Mouse (Mus musculus): ENCODE results near the gene Tigd2.

GRCm38 (mm10) chr6:59233191-59233590 lies 24.5 kb downstream of the Tigd2 start:
- TF ChIP-seq CTCF (IDR thresholded peaks at IDR 0.05; ENCODE audit: low read depth) (no peak), EP300 (optimal IDR thresholded peaks at IDR 0.05) (no peak)
